Mouse (Mus musculus): ENCODE results near the gene Vat1. TPM values are rescaled to one million over a fixed set of nuclear protein-coding genes. Genes with fewer than 3 reads are reported as not detected.
"Not testable (repeated sequence)": the region's sequence is repeated elsewhere in the genome, so short reads cannot be mapped to it uniquely, and the experiment has no call there.

The Vat1 gene
- polyA plus RNA-seq, 1 experiment = 0.80 TPM

DNA sequence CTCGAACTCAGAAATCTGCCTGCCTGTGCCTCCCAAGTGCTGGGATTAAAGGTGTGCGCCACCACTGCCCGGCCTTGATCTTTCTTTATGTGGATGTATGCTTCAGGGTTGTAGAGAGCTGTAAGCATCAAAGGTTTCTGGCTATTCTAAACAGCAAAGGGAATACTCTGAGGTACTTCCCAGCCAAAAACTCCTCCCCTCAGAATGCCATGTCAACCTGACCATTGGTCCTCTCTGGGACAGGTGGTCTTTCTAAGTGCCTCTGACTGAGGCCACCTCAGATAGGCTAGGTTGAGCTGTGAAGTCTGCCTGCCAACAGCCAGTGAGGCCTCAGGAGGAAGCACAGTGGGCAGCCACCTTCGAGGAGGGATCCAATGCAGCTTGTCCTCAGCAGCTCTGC, 17.1 kb downstream of the Vat1 start:
- H3K36me3 ChIP-seq (ENCODE audit: control insufficient read depth) = peaks cover 43% of the 10 kb centered on the region
- H3K4me1 ChIP-seq (ENCODE audit: control insufficient read depth) = peaks cover 62% of the 10 kb centered on the region
- TF ChIP-seq TAL1 (IDR thresholded peaks at IDR 0.05; ENCODE audit: low read length) (no peak), GATA1 (IDR thresholded peaks at IDR 0.05; ENCODE audit: low read length) (no peak)
- H3K4me3 ChIP-seq (replicated peaks) = peak overlapping the region; percentile 88
- H3K27me3 ChIP-seq (ENCODE audit: control insufficient read depth) = no peaks in the 10 kb centered on the region
- H3K9me3 ChIP-seq (ENCODE audit: control insufficient read depth, low read length) = no peaks in the 10 kb centered on the region

DNA sequence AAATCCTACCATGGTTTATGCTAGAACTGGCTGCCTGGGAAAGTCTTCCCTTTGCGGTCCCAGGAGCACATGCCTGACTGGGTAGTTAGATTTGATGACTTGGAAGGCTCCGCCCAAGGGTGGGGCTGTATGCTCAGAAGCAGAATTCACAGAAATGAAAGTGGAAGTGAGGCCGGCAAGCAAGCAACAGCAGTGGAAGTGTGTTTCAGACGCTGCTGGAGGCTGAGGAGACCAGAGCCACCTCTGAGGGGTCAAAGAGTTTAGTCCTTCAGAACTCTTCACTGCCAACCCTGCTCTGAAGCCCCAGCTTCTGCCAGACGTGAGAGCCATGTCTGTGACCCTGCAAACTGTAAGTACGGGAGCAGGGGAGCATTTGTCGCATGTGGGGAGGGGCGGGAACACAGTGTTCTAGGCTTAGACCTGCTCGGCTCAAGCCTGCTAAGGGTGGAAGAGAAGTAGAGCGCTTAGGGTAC, 17.7 kb downstream of the Vat1 start, which contains the start of gene Ifi35:
Gene Ifi35, plus strand, starts transcription at position 134 of the 473 bp plus-strand sequence.
- peaks cover 68% of the 10 kb centered on the region for H3K4me1 ChIP-seq (ENCODE audit: control insufficient read depth)
- no peak for TF ChIP-seq TAL1 (IDR thresholded peaks at IDR 0.05; ENCODE audit: low read length)
- TF ChIP-seq GATA1 (IDR thresholded peaks at IDR 0.05; ENCODE audit: low read length) = no peak
- peaks cover 43% of the 10 kb centered on the region for H3K36me3 ChIP-seq (ENCODE audit: control insufficient read depth)

DNA sequence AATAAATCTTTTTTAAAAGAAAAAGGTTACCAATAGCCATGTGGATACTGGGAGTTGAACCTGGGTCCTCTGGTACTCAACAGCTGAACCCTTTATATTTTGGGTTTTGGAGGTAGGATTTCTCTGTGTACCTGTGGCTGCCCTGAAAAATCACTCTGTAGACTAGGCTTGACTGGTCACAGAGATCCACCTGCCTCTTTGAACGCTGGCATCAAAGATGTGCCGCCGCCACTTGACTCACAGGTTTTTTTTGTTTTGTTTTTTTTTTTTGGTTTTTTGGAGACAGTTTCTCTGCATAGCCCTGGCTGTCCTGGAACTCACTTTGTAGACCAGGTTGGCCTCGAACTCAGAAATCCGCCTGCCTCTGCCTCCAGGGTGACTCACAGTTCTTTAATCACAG, 18.2 kb downstream of the Vat1 start:
- Histone ChIP-seq H3K4me3 (replicated peaks) (peak overlapping the region; percentile 88), H3K4me1 (ENCODE audit: control insufficient read depth) (peaks cover 73% of the 10 kb centered on the region), H3K9me3 (ENCODE audit: control insufficient read depth, low read length) (no peaks in the 10 kb centered on the region), H3K27me3 (ENCODE audit: control insufficient read depth) (no peaks in the 10 kb centered on the region), H3K36me3 (ENCODE audit: control insufficient read depth) (peaks cover 48% of the 10 kb centered on the region)
- TF ChIP-seq TAL1 (IDR thresholded peaks at IDR 0.05; ENCODE audit: low read length) (no peak), GATA1 (IDR thresholded peaks at IDR 0.05; ENCODE audit: low read length) (no peak)

More for the DNA sequence above, 17.7 kb downstream of the Vat1 start, which contains the start of gene Ifi35:
- Histone ChIP-seq H3K4me3 (replicated peaks) (peak within 1 kb of the TSS; percentile 88), H3K9me3 (ENCODE audit: control insufficient read depth, low read length) (no peaks in the 10 kb centered on the region), H3K27me3 (ENCODE audit: control insufficient read depth) (no peaks in the 10 kb centered on the region)

DNA sequence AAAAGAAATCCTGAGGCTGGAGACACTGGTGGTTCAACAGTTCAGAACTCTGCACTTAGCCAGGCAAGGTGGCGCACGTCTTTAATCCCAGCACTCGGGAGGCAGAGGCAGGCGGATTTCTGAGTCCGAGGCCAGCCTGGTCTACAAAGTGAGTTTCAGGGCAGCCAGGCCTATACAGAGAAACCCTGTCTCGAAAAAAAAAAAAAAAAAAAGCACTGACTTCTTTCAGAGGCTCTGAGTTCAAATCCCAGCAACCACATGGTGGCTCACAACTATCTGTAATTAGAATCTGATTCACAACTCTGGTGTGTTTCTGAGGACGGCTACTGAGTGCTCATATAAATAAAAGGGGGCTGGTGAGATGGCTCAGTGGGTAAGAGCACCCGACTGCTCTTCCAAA, 19.2 kb downstream of the Vat1 start:
- not testable (repeated sequence) for H3K27me3 ChIP-seq (ENCODE audit: control insufficient read depth); H3K4me3 ChIP-seq (replicated peaks); H3K9me3 ChIP-seq (ENCODE audit: control insufficient read depth, low read length)
- peaks cover 69% of the 10 kb centered on the region for H3K4me1 ChIP-seq (ENCODE audit: control insufficient read depth)
- peaks cover 44% of the 10 kb centered on the region for H3K36me3 ChIP-seq (ENCODE audit: control insufficient read depth)

DNA sequence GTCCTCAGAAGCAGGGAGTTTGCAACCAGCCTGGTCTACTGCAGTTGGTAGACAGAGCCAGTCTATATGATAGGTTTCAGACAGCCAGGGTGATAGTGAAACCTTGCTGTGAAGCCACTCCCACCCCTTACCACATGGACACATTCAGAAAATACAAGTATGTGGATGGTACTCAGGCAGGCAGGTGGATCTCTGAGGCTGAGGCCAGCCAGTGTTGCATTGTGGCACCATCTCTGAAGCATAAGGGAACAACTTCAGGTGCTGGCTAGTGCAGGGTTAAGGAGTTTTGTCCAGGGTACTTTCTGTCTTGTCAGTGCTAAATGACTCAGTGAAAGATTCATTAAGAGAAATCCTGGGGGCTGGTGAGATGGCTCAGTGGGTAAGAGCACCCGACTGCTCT, 19.7 kb downstream of the Vat1 start:
- peaks cover 39% of the 10 kb centered on the region for H3K36me3 ChIP-seq (ENCODE audit: control insufficient read depth)
- no peak overlapping the region for H3K4me3 ChIP-seq (replicated peaks)
- no peaks in the 10 kb centered on the region for H3K9me3 ChIP-seq (ENCODE audit: control insufficient read depth, low read length)
- TF ChIP-seq TAL1 (IDR thresholded peaks at IDR 0.05; ENCODE audit: low read length) = no peak
- no peak for TF ChIP-seq GATA1 (IDR thresholded peaks at IDR 0.05; ENCODE audit: low read length)
- no peaks in the 10 kb centered on the region for H3K27me3 ChIP-seq (ENCODE audit: control insufficient read depth)
- H3K4me1 ChIP-seq (ENCODE audit: control insufficient read depth) = peaks cover 65% of the 10 kb centered on the region

DNA sequence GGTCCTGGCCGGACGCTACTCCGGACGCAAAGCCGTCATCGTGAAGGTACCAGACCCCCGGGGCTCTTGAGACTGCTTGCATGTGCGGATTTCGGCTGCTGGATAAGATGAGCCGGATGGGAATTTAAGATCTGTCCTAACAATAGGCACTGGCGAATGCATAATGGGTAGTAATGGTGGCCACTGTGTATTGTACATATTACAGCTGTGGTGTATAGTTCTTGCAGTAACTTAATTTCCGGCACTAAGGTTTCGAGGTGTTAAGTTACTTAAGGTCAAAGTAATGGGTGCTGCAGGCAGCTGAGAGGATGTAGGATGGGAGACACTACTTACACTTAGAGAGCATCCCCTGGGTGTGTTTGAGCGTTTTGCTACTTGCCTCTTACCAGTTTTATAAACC, 23.3 kb downstream of the Vat1 start:
- H3K9me3 ChIP-seq (ENCODE audit: control insufficient read depth, low read length) = no peaks in the 10 kb centered on the region
- peaks cover 35% of the 10 kb centered on the region for H3K36me3 ChIP-seq (ENCODE audit: control insufficient read depth)
- H3K4me3 ChIP-seq (replicated peaks) = peak overlapping the region; percentile 73
- no peaks in the 10 kb centered on the region for H3K27me3 ChIP-seq (ENCODE audit: control insufficient read depth)
- no peak for TF ChIP-seq GATA1 (IDR thresholded peaks at IDR 0.05; ENCODE audit: low read length)
- no peak for TF ChIP-seq TAL1 (IDR thresholded peaks at IDR 0.05; ENCODE audit: low read length)
- H3K4me1 ChIP-seq (ENCODE audit: control insufficient read depth) = peaks cover 40% of the 10 kb centered on the region

DNA sequence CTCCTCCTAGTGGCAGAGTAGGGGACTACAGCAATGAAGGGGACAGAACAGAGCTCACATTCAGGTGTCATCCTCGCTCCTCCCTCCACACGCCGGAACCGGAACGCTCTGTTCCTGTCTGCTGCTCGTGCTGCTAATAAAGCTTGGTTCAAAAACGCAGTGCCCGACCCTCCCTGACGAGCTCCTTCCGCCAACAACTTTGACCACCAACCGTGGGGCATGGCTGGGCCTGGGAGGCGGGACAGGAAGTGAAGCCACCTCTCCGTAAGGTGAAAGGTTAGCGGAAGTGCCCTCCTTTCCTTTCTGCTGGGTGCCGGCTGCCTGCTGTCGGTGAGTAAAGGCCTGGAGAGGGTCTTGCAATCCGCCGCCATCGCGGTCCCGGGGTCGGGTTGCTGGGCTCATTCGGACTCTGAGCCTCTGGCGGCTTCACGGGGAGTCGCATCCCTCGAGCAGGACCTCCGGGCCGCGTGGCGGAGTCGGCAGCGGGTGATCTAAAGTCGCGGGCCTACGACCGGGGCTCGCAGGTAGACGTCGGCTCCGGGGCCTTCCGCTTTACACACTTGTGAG, 23.8 kb downstream of the Vat1 start, which contains the start of gene Rpl27:
Gene Rpl27, plus strand, starts transcription at position 172 of the 567 bp plus-strand sequence.
- TF ChIP-seq TAL1 (IDR thresholded peaks at IDR 0.05; ENCODE audit: low read length) (no peak), GATA1 (IDR thresholded peaks at IDR 0.05; ENCODE audit: low read length) (no peak)
- no peaks in the 10 kb centered on the region for H3K9me3 ChIP-seq (ENCODE audit: control insufficient read depth, low read length)
- peaks cover 35% of the 10 kb centered on the region for H3K36me3 ChIP-seq (ENCODE audit: control insufficient read depth)

DNA sequence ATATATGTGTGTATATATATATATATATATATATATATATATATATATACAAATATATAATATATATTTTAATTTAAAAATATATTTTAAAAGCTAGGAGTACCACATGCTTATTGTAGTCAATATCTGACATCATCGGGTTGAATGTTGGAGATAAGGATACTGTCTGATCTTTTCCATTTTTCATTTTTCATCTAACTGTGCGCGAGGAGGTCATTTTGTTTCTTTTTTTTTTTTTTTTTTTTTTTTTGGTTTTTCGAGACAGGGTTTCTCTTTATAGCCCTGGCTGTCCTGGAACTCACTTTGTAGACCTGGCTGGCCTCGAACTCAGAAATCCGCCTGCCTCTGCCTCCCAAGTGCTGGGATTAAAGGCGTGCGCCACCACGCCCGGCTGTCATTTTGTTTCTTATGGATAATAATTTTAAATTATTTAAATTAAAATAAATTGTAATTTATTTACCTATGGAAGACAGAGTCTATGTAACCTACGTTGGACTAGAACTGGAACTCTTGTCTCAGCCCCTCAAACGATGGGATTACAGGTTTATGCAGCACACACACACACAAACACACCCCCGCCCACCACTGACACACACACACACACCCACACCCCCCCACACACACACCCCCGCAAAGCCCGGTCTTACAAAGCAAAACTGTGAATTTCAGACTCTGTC, 24.4 kb downstream of the Vat1 start:
- Histone ChIP-seq H3K36me3 (ENCODE audit: control insufficient read depth) (peaks cover 35% of the 10 kb centered on the region), H3K4me1 (ENCODE audit: control insufficient read depth) (peaks cover 35% of the 10 kb centered on the region), H3K4me3 (replicated peaks) (peak overlapping the region; percentile 73)
- not testable (repeated sequence) for H3K27me3 ChIP-seq (ENCODE audit: control insufficient read depth); H3K9me3 ChIP-seq (ENCODE audit: control insufficient read depth, low read length)

More for the DNA sequence above, 23.8 kb downstream of the Vat1 start, which contains the start of gene Rpl27:
- peak within 1 kb of the TSS; percentile 73 for H3K4me3 ChIP-seq (replicated peaks)
- peaks cover 35% of the 10 kb centered on the region for H3K4me1 ChIP-seq (ENCODE audit: control insufficient read depth)
- H3K27me3 ChIP-seq (ENCODE audit: control insufficient read depth) = no peaks in the 10 kb centered on the region

DNA sequence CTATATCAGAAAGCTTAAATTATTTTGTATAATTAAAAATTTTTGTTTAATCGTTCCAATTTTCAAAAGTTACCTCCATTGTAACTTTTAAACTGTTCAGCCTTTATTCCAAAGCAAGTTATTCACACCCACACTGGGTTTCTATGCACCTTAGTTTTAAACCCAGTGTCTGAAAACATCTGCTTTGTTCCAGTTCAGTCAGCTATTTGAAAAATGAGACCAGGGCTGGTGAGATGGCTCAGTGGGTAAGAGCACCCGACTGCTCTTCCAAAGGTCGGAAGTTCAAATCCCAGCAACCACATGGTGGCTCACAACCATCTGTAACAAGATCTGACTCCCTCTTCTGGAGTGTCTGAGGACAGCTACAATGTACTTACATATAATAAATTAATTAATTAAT, 28.0 kb downstream of the Vat1 start:
- not testable (repeated sequence) for H3K9me3 ChIP-seq (ENCODE audit: control insufficient read depth, low read length); H3K4me3 ChIP-seq (replicated peaks); H3K27me3 ChIP-seq (ENCODE audit: control insufficient read depth)
- Histone ChIP-seq H3K4me1 (ENCODE audit: control insufficient read depth) (peaks cover 13% of the 10 kb centered on the region), H3K36me3 (ENCODE audit: control insufficient read depth) (peaks cover 31% of the 10 kb centered on the region)
